Mouse (Mus musculus) adrenal gland, postnatal 10 days (tissue): ENCODE data around the gene Gm29427. TPM values are rescaled to one million over a fixed set of nuclear protein-coding genes. Genes with fewer than 3 reads are reported as not detected.
"Not testable (repeated sequence)": the region's sequence is repeated elsewhere in the genome, so short reads cannot be mapped to it uniquely, and the experiment has no call there.

Experiments used
- DNase-seq: peaks from one replicate; pipeline ENCODE4 v3.0.0; 2021; ENCODE audit warnings: mixed read lengths
- total RNA-seq, 2 experiments: library from RNA; stranded (reverse); gene quantifications; 2 replicates each; pipeline ENCODE4 v1.2.3; 2021

The Gm29427 gene
- total RNA-seq, 2 experiments from 2014 or later = not detected

GRCm38 (mm10) chr1:130659641-130660040 is 56.0 kb downstream of the Gm29427 start:
- DNase-seq = not testable (repeated sequence)

GRCm38 (mm10) chr1:130644103-130644502 is 71.5 kb downstream of the Gm29427 start:
- DNase-seq = no peak

- no peak for DNase-seq
Measured at GRCm38 (mm10) chr1:130640967-130641366, 74.6 kb downstream of the Gm29427 start.

- DNase-seq = peak; percentile 81
Measured at GRCm38 (mm10) chr1:130633761-130634410, 81.7 kb downstream of the Gm29427 start.

GRCm38 (mm10) chr1:130633316-130633715 is 82.3 kb downstream of the Gm29427 start:
- DNase-seq = no peak

GRCm38 (mm10) chr1:130629521-130629920 is 86.1 kb downstream of the Gm29427 start, which contains the start of gene Zp3r:
TSS of gene Zp3r (minus strand) at chr1:130629621.
- no peak for DNase-seq

Other genes with a start within 250 kb of the Gm29427 start
- gene Zp3r, start 86.2 kb downstream of the Gm29427 start, total RNA-seq = not detected
- gene C4bp, start 54.2 kb downstream of the Gm29427 start, total RNA-seq = 10 to 100 TPM; 11.4 to 14.9 TPM
- gene Yod1, start 1.5 kb upstream of the Gm29427 start, total RNA-seq = 1 to 10 TPM; 7.4 to 8.1 TPM
- 10 to 100 TPM; 16.1 to 22.1 TPM for gene Pfkfb2, start 13.5 kb upstream of the Gm29427 start, total RNA-seq
- gene AA986860, start 16.2 kb upstream of the Gm29427 start, total RNA-seq = 1 to 10 TPM; 2.1 to 2.3 TPM
- under 1 TPM; 0.15 to 0.24 TPM for gene Fcamr, start 85.1 kb upstream of the Gm29427 start, total RNA-seq
- gene Pigr, start 110.9 kb upstream of the Gm29427 start, total RNA-seq = 1 to 10 TPM; 1.1 to 1.3 TPM
- gene Fcmr, start 149.9 kb upstream of the Gm29427 start, total RNA-seq = 1 to 10 TPM; 3.4 to 4.1 TPM
- gene Il24, start 171.7 kb upstream of the Gm29427 start, total RNA-seq = not detected
- not detected for gene Il20, start 195.7 kb upstream of the Gm29427 start, total RNA-seq
- not detected for gene Il19, start 224.3 kb upstream of the Gm29427 start, total RNA-seq